Mouse (Mus musculus) midbrain, postnatal 0 days (tissue): Measurements from ENCODE around the gene Flna. TPM values are rescaled to one million over a fixed set of nuclear protein-coding genes. Genes with fewer than 3 reads are reported as not detected.
A peak's percentile ranks its signal among the peaks of the same experiment; 100 is the strongest.

Experiments used
- ATAC-seq: fragments of 200-750 bp; cut with Nextera tagmentation; 2 replicates; pipeline ENCODE4 v1.8.0; 2017; ENCODE audit warnings: moderate number of reproducible peaks, mild to moderate bottlenecking, moderate TSS enrichment, moderate library complexity; ENCODE audit not compliant: low FRiP score
- DNase-seq: peaks from one replicate; pipeline ENCODE4 v3.0.0-alpha.2; 2015; ENCODE audit warnings: low spot score
- H3K27ac ChIP-seq: fragments of 300-500 bp; sonication (generic); 2 replicates; pipeline ENCODE4 v1.5.1; 2014; ENCODE audit warnings: low read depth, mild to moderate bottlenecking, low read length, mixed read lengths
- H3K27me3 ChIP-seq: fragments of 300-500 bp; sonication (generic); 2 replicates; pipeline ENCODE4 v1.6.1; 2014; ENCODE audit warnings: low read length, control low read depth, mixed read lengths; ENCODE audit not compliant: insufficient read depth
- H3K36me3 ChIP-seq: fragments of 300-500 bp; sonication (generic); 2 replicates; pipeline ENCODE4 v1.6.1; 2014; ENCODE audit warnings: low read length, control low read depth, mixed read lengths; ENCODE audit not compliant: insufficient read depth
- H3K4me1 ChIP-seq: fragments of 300-500 bp; sonication (generic); 2 replicates; pipeline ENCODE4 v1.6.1; 2014; ENCODE audit warnings: mild to moderate bottlenecking, control low read depth, antibody characterized with exemption, low read length, mixed read lengths; ENCODE audit not compliant: insufficient read depth
- H3K4me2 ChIP-seq: fragments of 300-500 bp; sonication (generic); 2 replicates; pipeline ENCODE4 v1.6.1; 2014; ENCODE audit warnings: low read depth, mild to moderate bottlenecking, low read length, mixed read lengths; ENCODE audit not compliant: poor library complexity, severe bottlenecking
- H3K4me3 ChIP-seq: fragments of 300-500 bp; sonication (generic); 2 replicates; pipeline ENCODE4 v1.5.1; 2014; ENCODE audit warnings: low read depth, mild to moderate bottlenecking, low read length, moderate library complexity
- H3K9ac ChIP-seq: fragments of 300-500 bp; sonication (generic); replicated peaks from 2 replicates; pipeline ENCODE4 v1.6.1; 2014; ENCODE audit warnings: mild to moderate bottlenecking, low read length, moderate library complexity, mixed read lengths; ENCODE audit not compliant: poor library complexity, severe bottlenecking
- H3K9me3 ChIP-seq: fragments of 300-500 bp; sonication (generic); 2 replicates; pipeline ENCODE4 v1.6.1; 2016; ENCODE audit warnings: low read length, control low read depth
- CTCF ChIP-seq: IDR thresholded peaks from 2 replicates; pipeline ENCODE4 v1.5.1; 2016; ENCODE audit warnings: antibody characterized with exemption, mild to moderate bottlenecking
- whole genome bisulfite sequencing: fragments of 180-500 bp; shearing (Covaris S2); extraction: QIAGEN DNeasy Blood & Tissue Kit; methylation state at CpG from one replicate; pipeline ENCODE4 v1.1.7; 2014; 5-methylcytosine and 5-hydroxymethylcytosine counted together
- polyA plus RNA-seq: library from polyadenylated mRNA; unstranded; fragments of >200 nt; fragmentation: Nextera tagmentation; extraction: Ambion mirVana; gene quantifications from 2 replicates; pipeline ENCODE4 v1.2.1, GENCODE M21; 2015
- total RNA-seq: library from RNA; depleted of rRNA; stranded (reverse); fragments of >200 nt; gene quantifications from 2 replicates; pipeline ENCODE4 v1.2.3, GENCODE M21; 2014

Flna gene
- total and polyA plus RNA-seq, 2 experiments from 2014 or later = 52.8 to 219 TPM

DNA sequence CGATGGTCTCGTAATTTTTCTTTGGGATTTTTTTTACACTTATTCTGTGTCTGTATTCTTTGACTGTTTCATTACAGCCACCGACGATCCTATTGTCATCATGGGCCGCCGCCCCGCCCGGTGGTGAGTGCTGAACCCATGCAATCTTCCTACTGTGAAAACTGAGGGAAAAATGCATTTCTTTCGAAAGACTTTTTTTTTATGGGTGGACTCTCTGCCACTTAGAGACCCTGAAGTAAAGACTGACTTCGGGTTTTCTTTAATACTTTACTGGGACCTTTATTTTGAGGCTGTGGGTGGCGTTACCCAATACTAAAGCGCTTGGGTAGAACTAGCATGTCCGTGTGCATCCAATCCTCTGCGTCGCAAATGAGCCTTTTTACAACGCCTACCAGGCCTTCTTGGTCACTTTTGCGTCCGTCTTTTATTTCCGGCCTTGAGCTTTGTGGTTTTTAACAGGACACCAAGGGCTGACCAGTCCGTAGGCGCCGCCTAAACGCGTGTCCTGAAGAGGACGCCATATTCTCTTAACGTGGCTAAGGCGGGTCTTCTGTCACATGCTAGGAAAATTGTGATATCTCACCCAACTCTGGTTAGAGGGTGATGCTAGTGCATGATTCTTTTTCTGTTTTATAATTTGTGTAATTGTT lies 21.4 kb upstream of the Flna start:
- Histone ChIP-seq H3K9ac (peak overlapping the region; percentile 48), H3K9me3 (no peaks in the 10 kb centered on the region), H3K4me2 (peak overlapping the region; percentile 55), H3K4me3 (peak overlapping the region; percentile 49), H3K27me3 (no peaks in the 10 kb centered on the region), H3K36me3 (no peaks in the 10 kb centered on the region; the same call in 1 of the 2 replicates), H3K4me1 (no peaks in the 10 kb centered on the region), H3K27ac (peak overlapping the region; percentile 57; the same call in 1 of the 2 replicates)
- 15% methylated on average over 27 of the region's 27 CpGs for WGBS
- peak; percentile 18; the same call in 1 of the 2 replicates for TF ChIP-seq CTCF
- DNase-seq = peak; percentile 51
- ATAC-seq = no peak

DNA sequence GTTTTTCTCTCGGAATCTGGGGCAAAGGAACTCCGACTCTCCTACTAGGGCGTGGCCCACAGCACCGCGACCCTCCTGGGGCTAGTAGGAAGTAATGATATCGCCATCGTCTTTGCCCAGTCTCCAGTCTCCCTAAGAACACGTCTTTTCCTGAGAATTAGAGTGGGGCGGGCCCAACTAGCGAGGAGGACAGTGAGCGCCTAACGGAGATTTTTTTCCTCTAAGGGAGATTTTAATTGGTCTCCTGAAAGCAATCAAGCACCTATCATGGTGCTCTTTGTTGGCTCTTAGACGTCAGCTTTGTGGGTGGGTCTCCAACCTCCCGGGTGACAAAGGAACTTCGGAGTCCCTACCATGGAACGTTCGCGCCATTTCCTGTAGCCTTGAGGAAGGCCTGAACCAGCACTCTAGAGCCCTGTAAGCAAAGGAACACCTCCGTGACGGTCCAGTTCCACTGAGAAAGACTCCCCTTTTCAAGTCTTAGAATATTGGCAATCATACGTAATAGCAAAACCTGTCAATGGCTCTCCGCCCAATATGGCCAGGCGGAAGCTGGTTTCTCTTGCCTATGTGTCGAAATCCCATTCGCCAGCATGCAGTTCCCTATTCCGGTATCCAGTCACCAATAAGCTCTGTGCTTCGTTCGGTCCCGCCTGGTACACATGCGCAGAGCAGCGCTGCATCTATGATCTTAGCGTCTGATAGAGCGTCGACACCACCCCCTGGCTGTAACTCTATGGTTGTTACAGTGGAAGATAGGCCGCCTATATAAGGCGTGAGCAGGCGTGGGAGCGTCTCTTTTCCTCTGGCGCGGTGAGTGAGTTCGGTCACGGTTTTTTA lies 20.7 kb upstream of the Flna start, which contains the start of gene Rpl10:
Rpl10 (plus strand) TSS at position 751 of the 840 bp plus-strand sequence.
- Histone ChIP-seq H3K36me3 (no peaks in the 10 kb centered on the region; the same call in 1 of the 2 replicates), H3K27me3 (no peaks in the 10 kb centered on the region), H3K4me2 (peak within 1 kb of the TSS; percentile 55), H3K4me3 (peak within 1 kb of the TSS; percentile 49), H3K4me1 (no peaks in the 10 kb centered on the region), H3K27ac (peak within 1 kb of the TSS; percentile 93), H3K9me3 (no peaks in the 10 kb centered on the region), H3K9ac (peak within 1 kb of the TSS; percentile 55)
- TF ChIP-seq CTCF = peak; percentile 67
- WGBS = 18% methylated on average over 42 of the region's 42 CpGs
- DNase-seq (peak; percentile 96), ATAC-seq (peak; percentile 96)

DNA sequence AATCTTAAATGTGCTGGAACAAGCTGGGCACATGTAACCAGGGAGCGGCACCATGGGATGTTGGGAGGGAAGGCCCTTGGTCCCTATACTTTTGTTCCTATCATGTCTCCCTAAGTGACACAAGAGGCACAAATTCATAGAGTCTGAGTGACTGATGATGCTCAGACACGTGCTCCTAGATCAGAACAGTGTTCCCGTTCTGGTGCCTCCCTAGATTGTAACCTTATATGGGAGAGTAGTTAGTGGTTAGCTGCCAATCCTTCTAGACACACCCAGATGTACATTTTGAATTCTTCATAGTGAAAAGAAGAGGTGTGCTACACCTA lies 20.1 kb upstream of the Flna start:
- no peaks in the 10 kb centered on the region for H3K9me3 ChIP-seq
- no peak for TF ChIP-seq CTCF
- no peaks in the 10 kb centered on the region for H3K27me3 ChIP-seq
- peak overlapping the region; percentile 93 for H3K27ac ChIP-seq
- H3K4me2 ChIP-seq = peak overlapping the region; percentile 45
- DNase-seq (no peak), ATAC-seq (peak; percentile 65)
- no peaks in the 10 kb centered on the region; the same call in 1 of the 2 replicates for H3K36me3 ChIP-seq
- H3K9ac ChIP-seq = peak overlapping the region; percentile 33; the same call in 1 of the 2 replicates
- peak overlapping the region; percentile 49 for H3K4me3 ChIP-seq
- no peaks in the 10 kb centered on the region for H3K4me1 ChIP-seq
- WGBS = 15% methylated on average over 3 of the region's 3 CpGs

DNA sequence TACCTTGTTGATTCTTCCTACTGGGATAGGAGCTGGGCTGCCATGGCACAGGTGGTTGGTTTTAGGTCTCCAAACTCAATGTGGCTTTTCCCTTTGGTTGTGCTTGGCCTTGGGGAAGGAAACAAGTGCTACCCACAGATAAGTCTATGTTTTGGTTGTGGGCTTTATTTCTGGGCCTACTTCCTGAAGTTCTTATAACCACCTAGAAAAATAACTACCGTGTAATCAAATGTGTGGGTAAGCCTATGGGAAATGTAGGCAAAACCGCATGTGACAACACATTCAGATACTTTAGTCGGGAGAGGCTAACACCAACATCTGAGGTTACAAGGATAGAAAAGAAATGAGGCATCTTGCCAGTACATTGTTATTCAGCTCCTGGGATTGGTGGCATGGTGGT lies 8.1 kb upstream of the Flna start:
- Histone ChIP-seq H3K27ac (no peak overlapping the region), H3K4me1 (no peaks in the 10 kb centered on the region), H3K36me3 (no peaks in the 10 kb centered on the region), H3K4me3 (no peak overlapping the region), H3K4me2 (no peak overlapping the region), H3K27me3 (no peaks in the 10 kb centered on the region), H3K9me3 (no peaks in the 10 kb centered on the region), H3K9ac (no peak overlapping the region)
- 97% methylated on average over 3 of the region's 3 CpGs for WGBS
- no peak for ATAC-seq
- TF ChIP-seq CTCF = no peak
- no peak for DNase-seq

DNA sequence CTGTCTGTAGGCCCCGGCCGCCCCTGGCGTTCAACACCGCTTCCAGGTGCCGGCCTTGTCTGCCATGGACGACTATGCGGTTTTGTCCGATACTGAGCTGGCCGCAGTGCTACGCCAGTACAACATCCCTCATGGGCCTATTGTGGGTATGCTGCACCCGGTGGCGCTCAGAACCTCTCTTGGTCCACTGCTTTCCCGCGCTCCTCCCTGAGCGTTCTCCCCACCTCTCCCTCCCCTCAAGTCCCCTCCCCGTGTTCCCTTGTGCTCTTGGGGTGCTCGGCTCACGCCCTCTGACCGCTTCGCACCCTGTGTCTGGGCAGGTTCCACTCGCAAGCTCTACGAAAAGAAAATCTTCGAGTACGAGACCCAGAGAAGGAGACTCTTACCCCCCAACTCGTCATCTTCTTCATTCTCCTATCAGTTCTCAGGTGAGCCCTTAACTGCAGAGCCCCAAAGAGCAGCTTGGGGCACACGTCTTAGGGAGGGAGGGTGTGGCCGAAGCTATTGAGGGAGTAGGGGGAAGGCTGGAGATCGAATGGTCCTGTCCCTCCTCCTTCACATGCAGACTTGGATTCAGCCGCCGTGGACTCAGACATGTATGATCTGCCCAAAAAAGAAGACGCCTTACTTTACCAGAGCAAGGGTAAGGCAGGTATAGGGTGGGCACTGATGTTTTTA lies 5.4 kb upstream of the Flna start:
- ATAC-seq (peak; percentile 53), DNase-seq (no peak)
- Histone ChIP-seq H3K36me3 (no peaks in the 10 kb centered on the region), H3K4me3 (peak overlapping the region; percentile 48), H3K9me3 (no peaks in the 10 kb centered on the region), H3K4me2 (peak overlapping the region; percentile 62), H3K27me3 (no peaks in the 10 kb centered on the region), H3K4me1 (no peaks in the 10 kb centered on the region), H3K27ac (peak overlapping the region; percentile 77), H3K9ac (peak overlapping the region; percentile 62)
- TF ChIP-seq CTCF = no peak
- 19% methylated on average over 31 of the region's 31 CpGs for WGBS
